Mouse (Mus musculus): ENCODE measurements at regions not wholly inside any gene's neighbourhood (a gene's known extent, or its start where the extent isn't known, plus 50 kb on each side); places are given as distances from the start of the nearest gene placed in this dataset.
"Not testable (repeated sequence)": the region's sequence is repeated elsewhere in the genome, so short reads cannot be mapped to it uniquely, and the experiment has no call there.

- DNase-seq (ENCODE audit: low spot score in 2 of 2): peak in 1 of 2 experiments; percentile 10
- H3K4me3 ChIP-seq: not testable (repeated sequence)
Observed at GRCm38 (mm10) chr8:20436956-20437355, 73.9 kb upstream of the Gm15319 start.

GRCm38 (mm10) chr8:20433236-20433635 lies 70.2 kb upstream of the Gm15319 start:
- peak in 1 of 2 experiments; percentile 8 for DNase-seq (ENCODE audit: low spot score in 2 of 2)
- not testable (repeated sequence) for H3K4me3 ChIP-seq, H3K27ac ChIP-seq

More at GRCm38 (mm10) chr8:20436956-20437355, 73.9 kb upstream of the Gm15319 start:
- H3K27ac ChIP-seq: not testable (repeated sequence)

- H3K27ac ChIP-seq; DNase-seq (ENCODE audit: low spot score in 2 of 2); H3K4me3 ChIP-seq: not testable (repeated sequence)
Observed at GRCm38 (mm10) chr8:20429469-20429868, 66.5 kb upstream of the Gm15319 start.

- peak overlapping the region; percentile 65 for H3K4me3 ChIP-seq
- not testable (repeated sequence) for DNase-seq (ENCODE audit: low spot score in 2 of 2)
- peak overlapping the region; percentile 28; the same call in 1 of the 2 replicates for H3K27ac ChIP-seq
Observed at GRCm38 (mm10) chr8:20424903-20425222, 61.9 kb upstream of the Gm15319 start.

- Histone ChIP-seq H3K27ac (peak overlapping the region; percentile 80), H3K4me3 (peak overlapping the region; percentile 65)
- DNase-seq (ENCODE audit: low spot score in 2 of 2): peak; percentile 100
- TF ChIP-seq CTCF (conservative IDR thresholded peaks at IDR 0.05): peak; percentile 78
Observed at GRCm38 (mm10) chr8:20424104-20424902, 61.3 kb upstream of the Gm15319 start.

- H3K4me3 ChIP-seq; H3K27ac ChIP-seq; DNase-seq (ENCODE audit: low spot score in 2 of 2): not testable (repeated sequence)
Observed at GRCm38 (mm10) chr8:20420807-20421206, 57.8 kb upstream of the Gm15319 start.

Data from layer of hippocampus, adult 2 months (tissue).